Mouse (Mus musculus): ENCODE results near the gene F8.

Gene F8

GRCm38 (mm10) chrX:75137729-75138128 is 244.7 kb downstream of the F8 start:
- DNase-seq: no peak

GRCm38 (mm10) chrX:75136938-75137337 is 245.5 kb downstream of the F8 start:
- DNase-seq: no peak

- peak; percentile 62 for DNase-seq
These were observed 251.8 kb downstream of the F8 start, which contains the start of gene Mpp1 for GRCm38 (mm10) chrX:75130467-75131160. Gene Mpp1, minus strand, starts transcription at chrX:75131016.

DNA sequence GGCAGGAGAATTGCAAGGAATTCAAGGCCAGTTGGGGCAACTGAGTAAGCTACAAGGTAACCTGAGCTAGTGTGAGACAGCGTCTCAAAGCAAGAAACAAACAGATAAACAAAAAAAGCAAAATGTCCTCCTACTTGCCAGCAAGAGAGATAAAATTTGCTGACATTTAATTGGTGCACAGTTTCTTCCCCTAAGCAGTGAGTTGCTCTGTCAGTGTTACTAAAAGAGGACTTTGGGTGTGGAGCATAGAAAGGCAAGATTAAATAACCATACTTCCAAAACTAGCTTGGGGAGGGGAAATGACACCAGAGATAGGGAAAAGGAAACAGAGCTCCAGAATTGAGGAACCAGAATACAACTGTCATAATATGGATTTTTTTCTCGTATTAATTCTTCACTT is 252.9 kb downstream of the F8 start:
- no peak for DNase-seq

DNA sequence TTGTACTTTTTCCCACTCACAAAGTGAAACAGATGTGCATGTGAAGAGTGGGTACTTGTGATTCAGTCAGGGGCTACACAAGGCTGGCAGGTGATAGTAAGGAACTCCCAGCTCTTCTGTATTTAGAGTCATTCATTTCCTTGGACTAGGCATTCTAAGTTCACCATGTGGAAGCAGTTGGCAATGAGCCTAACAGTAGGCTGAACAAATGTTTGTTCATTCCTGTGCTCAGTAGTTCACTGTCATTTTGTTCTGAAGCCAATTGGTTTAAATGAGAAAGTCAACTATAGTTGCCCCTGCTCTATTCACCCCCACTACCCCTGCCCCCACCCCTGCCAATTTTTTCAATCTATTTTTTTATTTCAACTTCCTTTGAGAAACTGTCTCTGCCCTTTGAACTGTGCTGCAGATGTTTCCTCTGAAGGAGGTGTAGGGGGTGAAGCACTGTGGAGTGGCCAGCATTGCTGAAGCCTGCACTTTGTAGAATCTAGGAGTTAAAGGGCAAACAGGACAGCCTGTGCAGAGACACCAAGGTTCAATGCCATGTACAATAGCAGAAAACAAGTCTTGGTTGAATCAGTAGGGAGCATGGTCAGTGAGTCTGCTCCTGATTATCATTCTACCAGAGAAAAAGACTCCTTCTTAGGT is 254.0 kb downstream of the F8 start:
- DNase-seq: no peak

DNA sequence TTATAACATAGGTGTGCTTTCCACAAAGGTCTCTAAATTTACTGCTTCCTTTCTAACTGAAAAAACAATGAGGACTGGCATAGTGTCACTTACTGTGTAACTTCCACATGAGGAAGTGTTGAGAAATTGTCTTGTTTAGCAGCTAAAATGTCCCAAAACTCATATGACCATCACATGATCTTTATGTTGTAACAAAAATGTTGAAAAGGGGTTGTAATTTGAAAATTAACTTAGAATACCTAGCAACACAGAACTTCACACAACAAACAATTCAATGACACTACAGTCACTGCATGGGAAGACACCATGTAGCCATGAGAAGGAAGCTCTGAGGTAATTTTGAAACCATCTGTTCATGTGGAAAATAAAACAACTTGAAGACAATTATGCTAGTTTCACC is 255.5 kb downstream of the F8 start:
- no peak for DNase-seq

DNA sequence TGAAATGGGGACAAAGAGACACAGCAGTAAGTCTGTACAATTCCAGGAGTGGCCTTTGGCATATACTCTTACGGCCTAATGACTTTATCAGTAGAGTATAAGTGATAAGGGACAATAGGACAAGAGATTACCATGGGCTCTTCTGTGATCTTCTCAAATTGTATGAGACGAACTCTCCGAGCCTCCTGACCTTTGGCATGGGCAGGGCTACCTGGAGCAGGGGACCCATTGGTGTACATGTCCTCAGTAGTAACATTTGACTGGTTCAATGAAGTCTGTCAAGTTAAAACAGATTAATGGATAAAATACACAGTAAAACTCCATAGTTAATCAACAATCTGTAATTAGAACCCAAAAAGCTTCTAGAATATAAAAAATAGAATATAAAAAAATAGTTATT is 256.8 kb downstream of the F8 start:
- no peak for DNase-seq

Measured in right cerebral cortex, postnatal 4 days (tissue).